Mouse (Mus musculus): ENCODE results near the gene Ms4a6c. TPM values are rescaled to one million over a fixed set of nuclear protein-coding genes. Genes with fewer than 3 reads are reported as not detected.

Ms4a6c gene
- 1.8 and 2.4 TPM in 2 replicates for polyA plus RNA-seq (2012; rRNA removed)

DNA sequence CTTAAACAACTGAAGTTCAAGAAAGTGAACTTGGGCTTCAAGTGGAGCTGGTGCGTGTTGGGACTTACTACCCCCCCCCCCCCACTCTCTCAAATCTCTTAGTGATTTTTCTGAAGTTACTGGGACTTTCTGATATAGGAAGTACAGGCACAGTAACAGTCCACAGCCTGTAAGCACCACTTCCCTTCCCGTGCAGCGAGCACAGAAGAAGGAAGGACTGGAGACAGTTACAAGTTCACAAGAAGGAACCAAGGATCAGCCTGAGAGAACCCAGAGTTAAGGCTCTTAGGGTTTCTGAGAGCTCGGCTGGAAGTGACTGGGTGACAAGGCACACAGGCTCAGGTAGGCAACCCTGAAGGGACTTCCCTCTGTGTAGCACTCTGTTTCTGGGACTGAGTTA is at the start of gene Ms4a6c:
Gene Ms4a6c (plus strand): TSS at position 152 of the 400 bp plus-strand sequence.

DNA sequence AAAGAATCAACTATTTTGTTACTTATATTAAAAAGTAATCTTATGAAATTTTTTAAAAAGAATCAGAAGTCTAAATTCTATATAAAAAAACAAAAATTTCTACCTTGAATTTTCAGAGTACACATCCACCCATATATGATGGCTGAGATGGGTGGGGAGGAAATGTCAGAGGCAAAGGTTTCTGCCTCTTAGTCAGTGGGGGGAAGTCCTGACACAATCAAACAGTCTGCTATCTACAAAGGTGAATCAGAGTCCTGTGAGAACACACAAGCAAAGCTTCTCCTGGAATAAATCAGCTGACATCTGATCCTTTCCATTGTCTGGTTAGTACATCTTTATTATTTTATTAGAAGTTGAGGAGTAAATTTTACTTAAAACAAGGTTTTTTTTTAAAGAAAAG is 25.8 kb upstream of the Ms4a6c start, which contains the start of gene Ms4a4b:
Gene Ms4a4b (plus strand): TSS at position 216 of the 400 bp plus-strand sequence.

GRCm38 (mm10) chr19:11485746-11486145 is 16.6 kb downstream of the Ms4a6c start, which contains the start of gene Gm8369:
Gene Gm8369, plus strand, starts transcription at chr19:11485938.

GRCm38 (mm10) chr19:11516246-11516645 is 47.1 kb downstream of the Ms4a6c start, which contains the start of gene Ms4a6b:
Gene Ms4a6b, plus strand, starts transcription at chr19:11516512.

Other genes with a start within 250 kb of the Ms4a6c start
- gene Ms4a12, start 236.9 kb upstream of the Ms4a6c start, polyA plus RNA-seq (2012; rRNA removed): not detected in 2 replicates
- gene Ms4a1, start 203.1 kb upstream of the Ms4a6c start, polyA plus RNA-seq (2012; rRNA removed): 0.05 TPM in 1 of 2 replicates, not detected in the other
- gene Ms4a5, start 185.5 kb upstream of the Ms4a6c start, polyA plus RNA-seq (2012; rRNA removed): not detected in 2 replicates
- 0.15 and 0.25 TPM in 2 replicates for gene Ms4a14, start 154.9 kb upstream of the Ms4a6c start, polyA plus RNA-seq (2012; rRNA removed)
- 2.5 TPM in 2 replicates for gene Ms4a7, start 133.2 kb upstream of the Ms4a6c start, polyA plus RNA-seq (2012; rRNA removed)
- 0.18 and 0.20 TPM in 2 replicates for gene Ms4a4a, start 93.8 kb upstream of the Ms4a6c start, polyA plus RNA-seq (2012; rRNA removed)
- gene Ms4a4c, start 64.6 kb upstream of the Ms4a6c start, polyA plus RNA-seq (2012; rRNA removed): 0.11 and 0.48 TPM in 2 replicates
- gene Ms4a4b, start 25.8 kb upstream of the Ms4a6c start, polyA plus RNA-seq (2012; rRNA removed): 0.46 and 0.55 TPM in 2 replicates
- gene Gm8369, start 16.6 kb downstream of the Ms4a6c start, polyA plus RNA-seq (2012; rRNA removed): not detected in 2 replicates
- gene Ms4a6b, start 47.1 kb downstream of the Ms4a6c start, polyA plus RNA-seq (2012; rRNA removed): 1.2 and 1.5 TPM in 2 replicates
- 15.2 and 20.3 TPM in 2 replicates for gene Ms4a4d, start 67.4 kb downstream of the Ms4a6c start, polyA plus RNA-seq (2012; rRNA removed)
- 2.1 and 4.6 TPM in 2 replicates for gene Ms4a6d, start 135.5 kb downstream of the Ms4a6c start, polyA plus RNA-seq (2012; rRNA removed)
- not detected in 2 replicates for gene Ms4a2, start 154.4 kb downstream of the Ms4a6c start, polyA plus RNA-seq (2012; rRNA removed)
- not detected in 2 replicates for gene Ms4a3, start 171.5 kb downstream of the Ms4a6c start, polyA plus RNA-seq (2012; rRNA removed)
- gene Oosp2, start 191.2 kb downstream of the Ms4a6c start, polyA plus RNA-seq (2012; rRNA removed): 0.24 TPM in 1 of 2 replicates, not detected in the other
- 5.1 and 6.0 TPM in 2 replicates for gene Oosp1, start 221.8 kb downstream of the Ms4a6c start, polyA plus RNA-seq (2012; rRNA removed)
- 1.6 and 2.0 TPM in 2 replicates for gene Oosp3, start 227.7 kb downstream of the Ms4a6c start, polyA plus RNA-seq (2012; rRNA removed)

Data from ovary, adult 2 months (tissue).